Mouse (Mus musculus): ENCODE measurements around the gene Cic. TPM values are rescaled to one million over a fixed set of nuclear protein-coding genes. Genes with fewer than 3 reads are reported as not detected.

Cic gene
- 23.2 and 23.5 TPM in 2 replicates for polyA plus RNA-seq (2016; fragmentation: Nextera tagmentation; extraction: Ambion mirVana)

DNA sequence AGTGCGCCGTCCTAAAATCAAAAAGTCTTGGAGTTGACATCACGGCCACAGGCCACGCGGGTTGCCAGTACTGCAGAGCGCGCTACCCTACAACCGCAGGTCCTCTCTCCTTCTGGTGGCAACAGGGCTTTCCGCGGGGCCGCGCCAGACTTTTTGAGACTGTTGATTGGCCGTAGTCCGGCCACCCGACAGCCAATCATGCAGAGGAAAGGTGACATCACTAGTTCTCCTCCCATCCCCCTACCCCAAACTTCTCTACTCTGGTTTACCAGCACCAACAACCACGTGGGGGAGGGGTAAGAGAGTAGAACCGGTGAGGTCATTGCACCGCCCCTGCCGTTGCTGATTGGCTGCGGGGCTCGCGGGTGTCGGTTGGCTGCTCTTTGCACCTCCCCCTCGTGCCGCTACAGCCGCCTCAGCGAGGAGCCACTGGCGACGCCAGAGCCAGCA, at the start of gene Cic:
Gene Cic, plus strand, starts transcription at position 404 of the 450 bp plus-strand sequence.
- DNase-seq (ENCODE audit: low spot score), result peak; percentile 99
- Histone ChIP-seq H3K27me3 (ENCODE audit: insufficient read depth, poor library complexity, severe bottlenecking) (0 out of 2 replicates have a peak, but pooled peaks cover 7% of the 10 kb centered on the region), H3K4me3 (peak within 1 kb of the TSS; percentile 91), H3K36me3 (peaks cover 17% of the 10 kb centered on the region), H3K27ac (peak within 1 kb of the TSS; percentile 95), H3K4me1 (replicated peaks) (peaks cover 50% of the 10 kb centered on the region), H3K9me3 (no peaks in the 10 kb centered on the region)
- under 1% methylated on average over 29 of the region's 29 CpGs for WGBS

- DNase-seq (ENCODE audit: low spot score), result peak; percentile 83
- WGBS, result under 1% methylated on average over 53 of the region's 53 CpGs
- H3K27me3 ChIP-seq (ENCODE audit: insufficient read depth, poor library complexity, severe bottlenecking), result peaks cover 5% of the 10 kb centered on the region; the same call in 1 of the 2 replicates
- peaks cover 50% of the 10 kb centered on the region for H3K4me1 ChIP-seq (replicated peaks)
- H3K9me3 ChIP-seq, result no peaks in the 10 kb centered on the region
- H3K36me3 ChIP-seq, result peaks cover 27% of the 10 kb centered on the region
- H3K27ac ChIP-seq, result peak overlapping the region; percentile 97
- peak overlapping the region; percentile 80 for H3K4me3 ChIP-seq
Observed at GRCm38 (mm10) chr7:25218705-25219415, 48.6 kb upstream of the Cic start.

DNA sequence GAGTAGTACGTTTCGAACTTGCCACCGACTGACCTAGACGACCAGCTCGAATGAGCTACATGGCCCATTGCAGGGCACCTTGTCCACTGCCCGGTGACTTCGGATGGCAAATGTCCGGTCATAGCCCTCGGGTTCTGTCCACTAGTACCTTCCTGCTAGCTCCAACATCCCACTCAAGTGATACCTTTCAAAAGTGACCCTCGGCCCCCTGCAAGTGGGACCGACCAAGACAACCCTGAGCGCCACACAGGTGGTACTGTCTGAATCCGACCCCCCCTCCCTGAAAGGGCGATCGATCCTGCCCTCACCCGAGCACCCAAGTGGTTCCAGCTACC, 48.1 kb upstream of the Cic start:
- no peaks in the 10 kb centered on the region for H3K9me3 ChIP-seq
- peaks cover 27% of the 10 kb centered on the region for H3K36me3 ChIP-seq
- peaks cover 5% of the 10 kb centered on the region; the same call in 1 of the 2 replicates for H3K27me3 ChIP-seq (ENCODE audit: insufficient read depth, poor library complexity, severe bottlenecking)
- H3K4me3 ChIP-seq, result peak overlapping the region; percentile 80
- WGBS, result under 1% methylated on average over 16 of the region's 16 CpGs
- H3K27ac ChIP-seq, result peak overlapping the region; percentile 97
- no peak for DNase-seq (ENCODE audit: low spot score)
- peaks cover 50% of the 10 kb centered on the region for H3K4me1 ChIP-seq (replicated peaks)

DNA sequence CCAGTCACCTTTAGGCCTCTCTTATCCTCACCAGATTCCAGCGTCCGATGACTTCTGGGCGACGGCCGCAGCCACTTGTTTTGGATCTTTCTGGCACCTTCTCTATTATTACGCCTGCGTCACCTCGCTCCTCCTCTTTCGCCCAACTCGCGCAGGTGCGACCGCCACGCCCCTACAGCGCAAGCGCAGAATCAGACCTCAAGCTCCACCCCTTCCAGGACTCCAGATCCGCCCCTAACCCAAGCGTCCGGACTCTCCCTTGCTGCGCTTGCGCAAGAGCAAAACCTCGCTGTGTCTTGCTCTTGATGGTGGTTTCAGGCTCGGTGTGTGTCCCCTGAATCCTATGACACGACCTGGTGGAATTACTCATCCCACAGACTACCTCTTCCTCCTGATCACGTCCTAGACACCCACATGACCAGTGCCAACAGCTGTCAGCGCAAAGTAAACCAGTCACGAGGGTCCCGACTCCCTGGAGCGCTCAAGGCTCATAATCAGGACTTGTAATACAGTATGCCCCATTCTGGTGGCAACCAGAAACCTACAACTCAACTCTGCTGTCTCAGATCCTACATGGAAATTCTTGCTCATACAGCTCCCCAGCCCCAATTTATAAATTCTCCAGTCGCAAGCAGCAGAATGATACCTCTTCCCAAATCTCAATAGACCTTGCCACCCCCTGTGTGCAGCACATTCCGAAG, 47.6 kb upstream of the Cic start:
- Histone ChIP-seq H3K9me3 (no peaks in the 10 kb centered on the region), H3K27ac (peak overlapping the region; percentile 97), H3K27me3 (ENCODE audit: insufficient read depth, poor library complexity, severe bottlenecking) (peaks cover 5% of the 10 kb centered on the region; the same call in 1 of the 2 replicates), H3K36me3 (peaks cover 29% of the 10 kb centered on the region), H3K4me1 (replicated peaks) (peaks cover 50% of the 10 kb centered on the region), H3K4me3 (peak overlapping the region; percentile 80)
- WGBS, result 3% methylated on average over 31 of the region's 31 CpGs
- DNase-seq (ENCODE audit: low spot score), result peak; percentile 94

DNA sequence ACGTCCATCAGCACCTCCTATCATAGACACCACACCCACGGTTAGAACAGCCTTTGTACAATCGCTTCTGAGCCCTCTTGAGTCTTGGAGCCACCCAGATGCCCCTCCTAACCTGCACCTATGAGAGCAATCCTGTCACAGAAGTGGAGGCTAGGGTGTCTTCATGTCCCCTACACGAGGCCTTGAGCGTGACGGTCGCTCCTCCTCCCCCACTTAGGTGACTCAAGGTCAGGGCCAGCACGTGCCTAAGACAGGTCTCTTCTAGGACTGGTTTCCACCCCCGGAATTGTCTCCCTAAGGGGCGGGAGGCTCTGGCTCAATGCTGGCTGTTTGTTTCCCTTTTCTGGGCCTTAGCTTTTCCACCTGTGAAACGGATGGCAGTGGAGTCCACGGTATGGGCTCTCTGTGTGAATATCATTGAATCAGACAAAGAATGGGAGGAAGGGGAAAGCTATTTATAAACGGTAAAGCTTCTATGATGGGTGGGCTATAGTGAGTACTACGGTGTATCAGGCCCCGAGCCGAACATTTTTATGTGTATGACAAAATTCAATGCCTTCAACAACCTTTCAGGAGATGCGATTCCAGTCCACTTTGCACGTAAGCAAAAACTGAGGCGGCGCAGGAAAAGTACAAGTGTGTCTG, 46.9 kb upstream of the Cic start, which contains the start of gene Dedd2:
Gene Dedd2, minus strand, starts transcription at position 159 of the 645 bp plus-strand sequence.
- peaks cover 29% of the 10 kb centered on the region for H3K36me3 ChIP-seq
- DNase-seq (ENCODE audit: low spot score), result peak; percentile 11
- peaks cover 5% of the 10 kb centered on the region; the same call in 1 of the 2 replicates for H3K27me3 ChIP-seq (ENCODE audit: insufficient read depth, poor library complexity, severe bottlenecking)
- WGBS, result 9% methylated on average over 20 of the region's 20 CpGs
- H3K9me3 ChIP-seq, result no peaks in the 10 kb centered on the region
- peaks cover 50% of the 10 kb centered on the region for H3K4me1 ChIP-seq (replicated peaks)
- peak within 1 kb of the TSS; percentile 80 for H3K4me3 ChIP-seq
- peak within 1 kb of the TSS; percentile 97 for H3K27ac ChIP-seq

GRCm38 (mm10) chr7:25221102-25221883, 46.2 kb upstream of the Cic start, which contains the start of gene Zfp526:
Zfp526 (plus strand) TSS chr7:25221425.
- Histone ChIP-seq H3K36me3 (peaks cover 36% of the 10 kb centered on the region), H3K27me3 (ENCODE audit: insufficient read depth, poor library complexity, severe bottlenecking) (peaks cover 5% of the 10 kb centered on the region; the same call in 1 of the 2 replicates), H3K27ac (peak within 1 kb of the TSS; percentile 97), H3K9me3 (no peaks in the 10 kb centered on the region), H3K4me3 (peak within 1 kb of the TSS; percentile 80), H3K4me1 (replicated peaks) (peaks cover 50% of the 10 kb centered on the region)
- WGBS, result under 1% methylated on average over 45 of the region's 45 CpGs
- DNase-seq (ENCODE audit: low spot score), result peak; percentile 99

- no peak for DNase-seq (ENCODE audit: low spot score)
- peak overlapping the region; percentile 80 for H3K4me3 ChIP-seq
- H3K4me1 ChIP-seq (replicated peaks), result peaks cover 50% of the 10 kb centered on the region
- H3K9me3 ChIP-seq, result no peaks in the 10 kb centered on the region
- peak overlapping the region; percentile 97; the same call in 1 of the 2 replicates for H3K27ac ChIP-seq
- H3K36me3 ChIP-seq, result peaks cover 47% of the 10 kb centered on the region
- WGBS, result 87% methylated on average over 10 of the region's 10 CpGs
- peaks cover 5% of the 10 kb centered on the region; the same call in 1 of the 2 replicates for H3K27me3 ChIP-seq (ENCODE audit: insufficient read depth, poor library complexity, severe bottlenecking)
Observed at GRCm38 (mm10) chr7:25222275-25222967, 45.1 kb upstream of the Cic start.

- peaks cover 99% of the 10 kb centered on the region for H3K36me3 ChIP-seq
- 95% methylated on average over 1 of the region's 1 CpGs for WGBS
- H3K4me3 ChIP-seq, result no peak overlapping the region
Observed at GRCm38 (mm10) chr7:25227523-25228300, 39.8 kb upstream of the Cic start.

DNA sequence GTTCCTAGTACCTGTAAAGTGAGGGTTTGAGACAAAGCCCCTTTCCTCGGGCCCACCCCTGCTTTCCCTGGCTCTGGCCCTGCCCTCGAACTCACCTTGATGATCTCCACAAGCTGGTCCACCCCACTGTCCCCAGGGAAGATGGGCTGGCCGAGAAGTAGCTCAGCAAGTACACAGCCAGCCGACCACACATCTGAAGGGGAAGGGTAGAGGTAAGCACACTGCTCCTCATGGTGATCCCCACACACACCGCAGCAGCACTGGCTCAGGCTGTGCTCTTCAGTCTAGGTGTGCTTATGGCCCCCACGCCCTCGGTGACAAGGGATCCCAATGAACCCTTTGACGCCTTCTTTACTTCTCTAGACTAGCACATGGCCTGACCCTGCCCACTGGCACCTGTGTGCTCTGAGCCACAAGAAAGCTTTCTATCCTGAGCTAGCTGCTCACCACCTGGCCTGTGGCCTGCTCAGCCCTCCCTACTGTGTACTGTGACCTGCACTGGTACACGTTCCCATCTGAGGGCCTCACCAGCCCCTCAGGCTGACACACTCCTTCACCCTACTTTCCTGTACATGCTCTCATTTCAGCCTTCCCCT, 36.7 kb upstream of the Cic start:
- no peak overlapping the region for H3K27ac ChIP-seq
- no peaks in the 10 kb centered on the region for H3K27me3 ChIP-seq (ENCODE audit: insufficient read depth, poor library complexity, severe bottlenecking)
- H3K4me1 ChIP-seq (replicated peaks), result peaks cover 8% of the 10 kb centered on the region
- WGBS, result 87% methylated on average over 9 of the region's 9 CpGs
- H3K36me3 ChIP-seq, result peaks cover 100% of the 10 kb centered on the region
- no peaks in the 10 kb centered on the region for H3K9me3 ChIP-seq
- DNase-seq (ENCODE audit: low spot score), result no peak
- H3K4me3 ChIP-seq, result no peak overlapping the region

More at GRCm38 (mm10) chr7:25227523-25228300, 39.8 kb upstream of the Cic start:
- H3K27ac ChIP-seq, result no peak overlapping the region
- H3K9me3 ChIP-seq, result no peaks in the 10 kb centered on the region
- peaks cover 4% of the 10 kb centered on the region for H3K4me1 ChIP-seq (replicated peaks)
- DNase-seq (ENCODE audit: low spot score), result no peak
- no peaks in the 10 kb centered on the region for H3K27me3 ChIP-seq (ENCODE audit: insufficient read depth, poor library complexity, severe bottlenecking)

GRCm38 (mm10) chr7:25232101-25232648, 35.3 kb upstream of the Cic start:
- Histone ChIP-seq H3K27me3 (ENCODE audit: insufficient read depth, poor library complexity, severe bottlenecking) (no peaks in the 10 kb centered on the region), H3K4me3 (no peak overlapping the region), H3K36me3 (peaks cover 86% of the 10 kb centered on the region), H3K9me3 (no peaks in the 10 kb centered on the region), H3K27ac (no peak overlapping the region), H3K4me1 (replicated peaks) (peaks cover 19% of the 10 kb centered on the region)
- 73% methylated on average over 5 of the region's 5 CpGs for WGBS
- DNase-seq (ENCODE audit: low spot score), result no peak

Measured in hindbrain, embryonic 10.5 days (tissue).